Mouse (Mus musculus): ENCODE measurements around the gene Slc40a1. TPM values are rescaled to one million over a fixed set of nuclear protein-coding genes. Genes with fewer than 3 reads are reported as not detected.

The Slc40a1 gene
- total and polyA plus RNA-seq, 3 experiments = not detected

- no peak overlapping the region for H3K9ac ChIP-seq (ENCODE audit: insufficient read depth, low read depth)
- no peaks in the 10 kb centered on the region for H3K79me2 ChIP-seq (replicated peaks; ENCODE audit: control insufficient read depth, extremely low read depth, insufficient read depth, poor library complexity, severe bottlenecking)
- H3K36me3 ChIP-seq (replicated peaks in 1 of 2; ENCODE audit: control insufficient read depth in 1 of 2, insufficient read depth in 1 of 2, low read length in 1 of 2) = no peaks in the 10 kb centered on the region
- no peaks in the 10 kb centered on the region for H3K9me3 ChIP-seq (replicated peaks; ENCODE audit: low read length)
- H3K27ac ChIP-seq (ENCODE audit: insufficient read depth, low read depth) = no peak overlapping the region
- peaks cover 0 to 4% of the 10 kb centered on the region in 2 experiments; a peak in 1 of 4 replicates for H3K4me1 ChIP-seq (ENCODE audit: control insufficient read depth in 1 of 2, insufficient read depth in 2 of 2)
- in situ Hi-C loops (cut with MboI; ENCODE audit: low pct_ligation_motif_present, low pct_unique_long_range_greater_than_20kb, low sequenced_read_pairs) (no loop called here), dilution Hi-C loops (cut with MboI; ENCODE audit: extremely low pct_ligation_motif_present, extremely low pct_unique_long_range_greater_than_20kb, low sequenced_read_pairs) (no loop called here)
- H3K27me3 ChIP-seq (replicated peaks) = no peaks in the 10 kb centered on the region
- H3K4me3 ChIP-seq (replicated peaks in 1 of 3; ENCODE audit: low read depth in 2 of 3, low read length in 2 of 3, poor library complexity in 1 of 3) = no peak overlapping the region
- DNase-seq (ENCODE audit: extremely low read depth) = no peak
- TF ChIP-seq SIN3A (IDR thresholded peaks at IDR 0.05; ENCODE audit: low read length) (no peak), MAZ (IDR thresholded peaks at IDR 0.05; ENCODE audit: low read depth, low read length) (no peak), USF1 (IDR thresholded peaks at IDR 0.05; ENCODE audit: low read depth, low read length) (no peak), ZMIZ1 (IDR thresholded peaks at IDR 0.05; ENCODE audit: low read depth, low read length) (no peak), MAFK (IDR thresholded peaks at IDR 0.05; ENCODE audit: insufficient replicate concordance, low read length) (no peak), PAX5 (IDR thresholded peaks at IDR 0.05; ENCODE audit: low read length) (no peak), KAT2A (IDR thresholded peaks at IDR 0.05; ENCODE audit: insufficient replicate concordance, low read length) (no peak), RCOR1 (conservative IDR thresholded peaks at IDR 0.05; ENCODE audit: low read depth, low read length) (no peak), IRF4 (IDR thresholded peaks at IDR 0.05; ENCODE audit: low read depth, low read length) (no peak), ELF1 (IDR thresholded peaks at IDR 0.05; ENCODE audit: low read depth, low read length) (no peak), ETS1 (conservative IDR thresholded peaks at IDR 0.05; ENCODE audit: low read depth, low read length) (no peak), UBTF (IDR thresholded peaks at IDR 0.05; ENCODE audit: low read depth, low read length) (no peak), BHLHE40 (IDR thresholded peaks at IDR 0.05; ENCODE audit: low read depth, low read length) (no peak), CHD1 (IDR thresholded peaks at IDR 0.05; ENCODE audit: low read depth, low read length) (no peak)
- no peak overlapping the region for H3K4me2 ChIP-seq (ENCODE audit: insufficient read depth, low read depth, poor library complexity, severe bottlenecking)
Measured at GRCm38 (mm10) chr1:45914236-45914635, 12.1 kb downstream of the Slc40a1 start.

GRCm38 (mm10) chr1:45905107-45905821 lies 21.1 kb downstream of the Slc40a1 start:
- Histone ChIP-seq H3K9ac (ENCODE audit: insufficient read depth, low read depth) (no peak overlapping the region), H3K9me3 (replicated peaks; ENCODE audit: low read length) (no peaks in the 10 kb centered on the region), H3K4me3 (replicated peaks in 1 of 3; ENCODE audit: low read depth in 2 of 3, low read length in 2 of 3, poor library complexity in 1 of 3) (no peak overlapping the region), H3K4me1 (ENCODE audit: control insufficient read depth in 1 of 2, insufficient read depth in 2 of 2) (no peaks in the 10 kb centered on the region), H3K36me3 (replicated peaks in 1 of 2; ENCODE audit: control insufficient read depth in 1 of 2, insufficient read depth in 1 of 2, low read length in 1 of 2) (no peaks in the 10 kb centered on the region), H3K4me2 (ENCODE audit: insufficient read depth, low read depth, poor library complexity, severe bottlenecking) (no peak overlapping the region), H3K27ac (ENCODE audit: insufficient read depth, low read depth) (no peak overlapping the region), H3K27me3 (replicated peaks) (no peaks in the 10 kb centered on the region), H3K79me2 (replicated peaks; ENCODE audit: control insufficient read depth, extremely low read depth, insufficient read depth, poor library complexity, severe bottlenecking) (no peaks in the 10 kb centered on the region)
- in situ Hi-C loops (cut with MboI; ENCODE audit: low pct_ligation_motif_present, low pct_unique_long_range_greater_than_20kb, low sequenced_read_pairs) = no loop called here
- DNase-seq (ENCODE audit: extremely low read depth) = no peak
- dilution Hi-C loops (cut with MboI; ENCODE audit: extremely low pct_ligation_motif_present, extremely low pct_unique_long_range_greater_than_20kb, low sequenced_read_pairs) = no loop called here
- no peak for TF ChIP-seq UBTF (IDR thresholded peaks at IDR 0.05; ENCODE audit: low read depth, low read length)
- no peak for TF ChIP-seq POLR2A (IDR thresholded peaks at IDR 0.05; ENCODE audit: low read depth, low read length)
- no peak for TF ChIP-seq USF2 (conservative IDR thresholded peaks at IDR 0.05; ENCODE audit: low read depth, low read length)
- TF ChIP-seq MAX (IDR thresholded peaks at IDR 0.05; ENCODE audit: low read length) = no peak
- TF ChIP-seq MEF2A (IDR thresholded peaks at IDR 0.05; ENCODE audit: borderline replicate concordance, low read depth, low read length) = no peak

Data from CH12.LX (cell line).